Mouse (Mus musculus) G1E (cell line): ENCODE data around the gene Gfy.

Source experiments
- CTCF ChIP-seq: IDR thresholded peaks from 2 replicates; pipeline ENCODE4 v1.5.1; 2012; ENCODE audit warnings: low read depth, low read length, inconsistent platforms, mixed read lengths
- GATA1 ChIP-seq: IDR thresholded peaks from 2 replicates; pipeline ENCODE4 v1.6.1; 2012; ENCODE audit warnings: borderline replicate concordance, low read length, inconsistent platforms, mixed read lengths
- GATA2 ChIP-seq: IDR thresholded peaks from 2 replicates; pipeline ENCODE4 v1.6.1; 2012; ENCODE audit warnings: low read depth, low read length, inconsistent platforms, borderline replicate concordance
- POLR2AphosphoS5 ChIP-seq: IDR thresholded peaks from 2 replicates; pipeline ENCODE4 v1.6.1; 2012; ENCODE audit warnings: low read depth, low read length, inconsistent platforms; ENCODE audit not compliant: insufficient replicate concordance
- TAL1 ChIP-seq: conservative IDR thresholded peaks from 2 replicates; pipeline ENCODE4 v1.6.1; 2012; ENCODE audit warnings: low read depth, low read length, inconsistent platforms, mixed read lengths

- no peak for TF ChIP-seq TAL1
- TF ChIP-seq CTCF = no peak
- no peak for TF ChIP-seq GATA1
- no peak for TF ChIP-seq POLR2AphosphoS5
- no peak for TF ChIP-seq GATA2
These were observed 25.0 kb downstream of the Gfy start, which contains the start of the genes Pih1d1 and Aldh16a1 for GRCm38 (mm10) chr7:45154096-45154992.
